Mouse (Mus musculus) forebrain, embryonic 14.5 days (tissue): Measurements from ENCODE around the gene Slc27a1. TPM values are rescaled to one million over a fixed set of nuclear protein-coding genes. Genes with fewer than 3 reads are reported as not detected.

Experiments used
- ATAC-seq: fragments of 200-750 bp; cut with Nextera tagmentation; 2 replicates; pipeline ENCODE4 v1.8.0; 2017; ENCODE audit warnings: mild to moderate bottlenecking, moderate library complexity
- DNase-seq: peaks from one replicate; pipeline ENCODE4 v3.0.0-alpha.2; 2015; ENCODE audit warnings: low spot score
- H3K27ac ChIP-seq: fragments of 300-500 bp; sonication (generic); 2 replicates; pipeline ENCODE4 v1.5.1; 2014; ENCODE audit warnings: low read depth, mild to moderate bottlenecking, control low read depth, low read length, moderate library complexity
- H3K27me3 ChIP-seq: fragments of 300-500 bp; sonication (generic); replicated peaks from 2 replicates; pipeline ENCODE4 v1.6.1; 2014; ENCODE audit warnings: low read length, control low read depth, mixed read lengths; ENCODE audit not compliant: control insufficient read depth, insufficient read depth
- H3K36me3 ChIP-seq: fragments of 300-500 bp; sonication (generic); 2 replicates; pipeline ENCODE4 v1.6.1; 2014; ENCODE audit warnings: low read length, control low read depth; ENCODE audit not compliant: control insufficient read depth, insufficient read depth
- H3K4me1 ChIP-seq: fragments of 300-500 bp; sonication (generic); 2 replicates; pipeline ENCODE4 v1.6.1; 2014; ENCODE audit warnings: antibody characterized with exemption, low read length, control low read depth; ENCODE audit not compliant: control insufficient read depth, insufficient read depth
- H3K4me2 ChIP-seq: fragments of 300-500 bp; sonication (generic); 2 replicates; pipeline ENCODE4 v1.6.1; 2014; ENCODE audit warnings: mild to moderate bottlenecking, control low read depth, low read length
- H3K4me3 ChIP-seq: fragments of 300-500 bp; sonication (generic); 2 replicates; pipeline ENCODE4 v1.5.1; 2014; ENCODE audit warnings: low read depth, low read length, control low read depth
- H3K9ac ChIP-seq: fragments of 300-500 bp; sonication (generic); 2 replicates; pipeline ENCODE4 v1.6.1; 2014; ENCODE audit warnings: mild to moderate bottlenecking, low read length, control low read depth, moderate library complexity
- H3K9me3 ChIP-seq: fragments of 300-500 bp; sonication (generic); replicated peaks from 2 replicates; pipeline ENCODE4 v1.6.1; 2016; ENCODE audit warnings: low read length, control low read depth, mixed read lengths; ENCODE audit not compliant: control insufficient read depth
- WGBS: fragments of 180-500 bp; shearing (Covaris S2); extraction: QIAGEN DNeasy Blood & Tissue Kit; methylation state at CpG from one replicate; pipeline ENCODE4 v1.1.7; 2014; 5-methylcytosine and 5-hydroxymethylcytosine counted together
- polyA plus RNA-seq: library from polyadenylated mRNA; unstranded; fragments of >200 nt; fragmentation: Nextera tagmentation; extraction: Ambion mirVana; gene quantifications from 2 replicates; pipeline ENCODE4 v1.2.1, GENCODE M21; 2014

The Slc27a1 gene
- polyA plus RNA-seq, 1 experiment from 2014 or later, result 25.8 TPM

DNA sequence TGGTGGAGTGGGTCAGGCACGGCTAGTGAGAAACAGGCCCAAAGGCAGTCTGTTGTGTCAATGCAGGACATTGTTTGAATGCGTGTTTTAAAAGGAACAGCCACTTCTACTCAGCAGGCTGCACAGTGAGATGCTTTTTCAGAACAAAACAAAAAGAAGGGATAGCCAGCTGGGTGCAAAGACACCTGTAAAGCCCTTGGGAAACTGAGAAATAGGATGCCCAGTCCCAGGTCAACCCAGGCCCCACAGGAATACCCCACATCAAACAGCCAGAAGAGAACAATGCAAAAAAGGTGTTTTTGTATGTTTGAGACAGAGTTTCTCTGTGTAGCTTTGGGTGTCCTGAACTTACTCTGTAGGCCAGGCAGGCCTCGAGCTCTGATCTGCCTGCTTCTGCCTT is 20.1 kb downstream of the Slc27a1 start:
- Histone ChIP-seq H3K4me1 (peaks cover 14% of the 10 kb centered on the region), H3K4me3 (no peak overlapping the region), H3K9ac (no peak overlapping the region), H3K4me2 (no peak overlapping the region), H3K27ac (no peak overlapping the region), H3K9me3 (no peaks in the 10 kb centered on the region), H3K27me3 (no peaks in the 10 kb centered on the region), H3K36me3 (peaks cover 35% of the 10 kb centered on the region)
- DNase-seq (no peak), ATAC-seq (no peak)
- 62% methylated on average over 3 of the region's 3 CpGs for WGBS

DNA sequence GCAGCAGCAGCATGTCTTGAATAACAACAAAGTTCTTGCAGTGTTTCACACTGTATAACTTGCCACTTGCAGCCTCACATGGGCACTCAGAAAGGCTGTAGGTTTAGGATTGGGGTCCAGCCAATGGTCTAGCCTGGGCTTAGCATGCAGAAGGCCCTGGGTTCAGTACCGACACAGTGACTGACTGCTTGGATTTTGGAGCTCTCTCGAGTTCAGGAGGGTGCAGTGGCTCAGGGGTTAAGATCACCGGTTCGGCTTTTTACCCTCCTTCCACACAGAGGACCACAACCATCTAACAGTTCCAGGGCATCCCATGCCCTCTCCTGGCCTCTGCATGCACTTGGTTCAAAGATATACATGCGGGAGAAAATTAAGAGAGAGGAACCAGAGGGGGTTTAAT is 22.3 kb downstream of the Slc27a1 start:
- H3K9me3 ChIP-seq, result no peaks in the 10 kb centered on the region
- ATAC-seq (no peak), DNase-seq (no peak)
- peaks cover 14% of the 10 kb centered on the region for H3K4me1 ChIP-seq
- peak overlapping the region; percentile 62 for H3K4me3 ChIP-seq
- peak overlapping the region; percentile 95; the same call in 1 of the 2 replicates for H3K27ac ChIP-seq
- H3K27me3 ChIP-seq, result no peaks in the 10 kb centered on the region
- H3K9ac ChIP-seq, result peak overlapping the region; percentile 93
- H3K4me2 ChIP-seq, result peak overlapping the region; percentile 96
- WGBS, result 35% methylated on average over 5 of the region's 5 CpGs
- H3K36me3 ChIP-seq, result peaks cover 22% of the 10 kb centered on the region

DNA sequence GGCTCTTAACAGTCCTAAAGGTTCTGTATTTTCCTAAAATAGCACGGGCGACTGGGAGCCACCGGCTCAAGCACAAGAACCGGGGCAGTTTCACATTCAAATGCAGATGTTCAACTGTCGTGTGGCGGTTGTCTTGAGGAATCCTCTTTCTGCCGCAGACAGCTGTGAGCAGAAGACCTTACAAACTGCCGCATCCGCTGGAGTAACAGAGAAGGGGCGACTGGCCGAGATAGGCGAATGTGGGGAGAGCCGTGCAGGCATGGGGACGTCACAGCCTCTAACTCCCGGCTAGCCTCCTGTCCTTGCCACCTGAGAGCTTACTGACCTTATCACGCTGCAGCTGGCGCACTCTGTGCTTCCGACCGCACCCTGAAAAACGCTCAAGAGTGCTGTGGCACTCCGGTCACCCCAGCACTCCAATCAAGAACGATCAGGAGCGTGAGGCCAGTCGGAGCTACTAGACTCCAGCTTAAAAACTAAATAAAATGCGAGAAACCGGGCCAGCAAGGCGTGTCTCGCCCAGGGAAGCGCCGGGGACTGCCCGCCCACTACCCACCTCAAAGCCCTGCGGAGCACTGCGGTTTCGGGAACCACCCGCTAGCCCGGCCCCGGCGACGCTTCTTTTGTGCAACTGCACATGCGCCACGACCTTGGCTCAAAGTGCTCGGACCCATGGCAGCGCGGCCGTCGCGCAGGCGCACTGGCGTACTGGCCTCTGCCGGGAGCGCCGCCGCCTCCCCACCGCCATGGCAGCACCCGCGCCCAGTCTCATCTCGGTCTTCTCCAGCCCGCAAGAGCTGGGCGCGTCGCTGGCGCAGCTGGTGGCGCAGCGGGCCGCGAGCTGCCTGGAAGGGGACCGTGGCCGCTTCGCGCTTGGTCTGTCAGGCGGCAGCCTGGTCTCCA is 23.0 kb downstream of the Slc27a1 start, which contains the start of gene Pgls:
Gene Pgls (plus strand): TSS at position 706 of the 903 bp plus-strand sequence.
- Histone ChIP-seq H3K4me1 (peaks cover 14% of the 10 kb centered on the region), H3K36me3 (peaks cover 18% of the 10 kb centered on the region; the same call in 1 of the 2 replicates), H3K4me3 (peak within 1 kb of the TSS; percentile 62), H3K4me2 (peak within 1 kb of the TSS; percentile 96), H3K27me3 (no peaks in the 10 kb centered on the region), H3K9ac (peak within 1 kb of the TSS; percentile 93), H3K9me3 (no peaks in the 10 kb centered on the region), H3K27ac (peak within 1 kb of the TSS; percentile 95)
- under 1% methylated on average over 71 of the region's 71 CpGs for WGBS
- DNase-seq (peak; percentile 95), ATAC-seq (peak; percentile 84)

DNA sequence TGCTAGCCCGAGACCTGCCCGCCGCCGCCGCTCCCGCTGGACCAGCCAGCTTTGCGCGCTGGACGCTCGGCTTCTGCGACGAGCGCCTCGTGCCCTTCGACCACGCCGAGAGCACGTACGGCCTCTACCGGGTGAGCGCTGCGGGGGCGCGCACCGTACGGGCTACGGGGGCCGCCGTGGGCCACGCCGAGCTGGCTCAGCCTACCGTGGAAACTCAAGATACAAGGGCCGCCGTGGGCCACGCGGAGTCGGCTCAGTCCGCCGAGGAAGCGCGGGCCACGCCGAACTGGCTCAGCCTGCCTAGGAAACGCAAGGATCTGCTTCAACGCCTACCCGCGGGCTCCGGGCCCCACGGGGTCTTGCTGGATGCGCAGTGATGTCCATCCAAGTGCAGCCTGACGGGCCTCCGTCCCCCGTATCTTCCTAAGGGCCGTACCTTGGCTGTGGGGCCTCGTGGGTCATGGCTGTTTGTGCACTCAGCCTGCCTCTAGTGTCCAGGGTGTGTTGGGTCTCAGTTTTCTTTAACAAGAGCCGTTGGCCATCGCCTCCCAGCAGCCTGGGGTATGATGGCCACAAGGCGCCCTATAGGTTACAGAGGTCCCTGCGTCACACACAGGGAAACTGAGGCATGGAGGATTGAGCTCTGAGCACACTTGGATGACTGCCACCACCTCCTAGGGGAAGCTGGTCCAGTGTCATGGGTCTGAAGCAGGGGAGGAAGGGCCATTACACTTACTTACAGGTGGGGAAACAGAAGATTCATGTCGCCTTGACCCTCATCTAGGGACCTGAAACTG is 23.9 kb downstream of the Slc27a1 start:
- peak; percentile 71 for ATAC-seq
- H3K9me3 ChIP-seq, result no peaks in the 10 kb centered on the region
- H3K36me3 ChIP-seq, result peaks cover 12% of the 10 kb centered on the region; the same call in 1 of the 2 replicates
- peak overlapping the region; percentile 93 for H3K9ac ChIP-seq
- WGBS, result 4% methylated on average over 60 of the region's 60 CpGs
- H3K4me3 ChIP-seq, result peak overlapping the region; percentile 62
- H3K4me1 ChIP-seq, result peaks cover 14% of the 10 kb centered on the region
- peak overlapping the region; percentile 95 for H3K27ac ChIP-seq
- peak; percentile 69 for DNase-seq
- peak overlapping the region; percentile 96 for H3K4me2 ChIP-seq
- no peaks in the 10 kb centered on the region for H3K27me3 ChIP-seq

DNA sequence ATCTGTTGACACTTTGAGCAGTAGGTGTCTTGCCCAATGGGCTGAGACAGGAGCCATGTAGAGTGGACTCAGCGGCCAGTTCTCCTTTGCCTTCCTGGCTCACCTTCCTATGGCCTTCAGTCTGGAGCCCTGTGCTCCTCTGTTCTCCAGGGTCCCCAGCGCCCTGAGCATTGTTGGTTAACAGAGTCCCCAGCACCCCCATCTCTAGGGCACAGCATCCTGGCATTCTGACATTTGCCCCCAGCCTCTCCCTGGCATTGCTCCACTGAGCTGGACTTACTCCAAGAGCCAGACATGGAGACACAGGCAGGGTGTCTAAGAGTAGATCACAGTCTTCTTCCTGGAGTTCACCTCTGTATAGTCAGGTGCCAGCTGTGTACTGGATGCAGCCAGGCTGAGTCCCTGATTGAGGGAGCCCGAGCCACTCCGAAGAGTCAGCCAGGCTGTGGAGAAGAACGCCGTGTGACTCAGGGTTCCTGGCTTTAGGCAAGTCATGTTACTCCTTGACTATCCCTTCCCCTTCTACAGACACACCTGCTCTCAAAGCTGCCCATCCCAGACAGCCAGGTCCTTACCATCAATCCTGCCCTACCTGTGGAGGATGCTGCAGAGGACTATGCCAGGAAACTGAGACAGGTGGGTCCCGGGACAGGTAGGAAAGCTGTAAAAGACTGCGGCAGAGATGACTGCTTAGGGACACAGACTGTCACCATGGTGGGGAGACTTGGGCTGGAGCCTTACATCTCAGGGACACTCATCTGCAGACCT is 25.1 kb downstream of the Slc27a1 start:
- Histone ChIP-seq H3K27me3 (no peaks in the 10 kb centered on the region), H3K4me1 (peaks cover 14% of the 10 kb centered on the region), H3K9ac (no peak overlapping the region; the same call in 1 of the 2 replicates), H3K4me2 (no peak overlapping the region), H3K9me3 (no peaks in the 10 kb centered on the region), H3K4me3 (no peak overlapping the region), H3K36me3 (0 out of 2 replicates have a peak, but pooled peaks cover 12% of the 10 kb centered on the region), H3K27ac (no peak overlapping the region)
- WGBS, result 94% methylated on average over 8 of the region's 8 CpGs
- no peak for DNase-seq
- no peak for ATAC-seq

DNA sequence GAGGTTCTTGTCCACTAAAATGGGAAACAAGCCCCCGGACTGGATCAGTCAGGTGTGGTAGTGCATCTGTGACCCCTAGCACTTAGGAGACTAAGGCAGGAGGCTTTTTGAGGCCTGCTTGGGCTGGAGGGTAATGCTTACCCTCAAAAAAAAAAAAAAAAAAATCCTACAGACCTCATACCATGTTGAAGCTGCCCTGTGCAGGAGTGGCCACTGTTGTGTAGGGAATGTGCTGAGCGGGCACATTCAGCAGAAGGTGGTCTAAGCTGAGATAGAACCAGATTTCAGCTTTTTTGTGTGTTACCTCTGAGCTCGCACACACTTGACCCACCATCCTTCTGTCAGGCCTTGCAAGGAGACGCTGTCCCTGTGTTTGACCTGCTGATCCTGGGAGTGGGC is 25.6 kb downstream of the Slc27a1 start:
- 94% methylated on average over 4 of the region's 4 CpGs for WGBS
- no peak overlapping the region for H3K9ac ChIP-seq

DNA sequence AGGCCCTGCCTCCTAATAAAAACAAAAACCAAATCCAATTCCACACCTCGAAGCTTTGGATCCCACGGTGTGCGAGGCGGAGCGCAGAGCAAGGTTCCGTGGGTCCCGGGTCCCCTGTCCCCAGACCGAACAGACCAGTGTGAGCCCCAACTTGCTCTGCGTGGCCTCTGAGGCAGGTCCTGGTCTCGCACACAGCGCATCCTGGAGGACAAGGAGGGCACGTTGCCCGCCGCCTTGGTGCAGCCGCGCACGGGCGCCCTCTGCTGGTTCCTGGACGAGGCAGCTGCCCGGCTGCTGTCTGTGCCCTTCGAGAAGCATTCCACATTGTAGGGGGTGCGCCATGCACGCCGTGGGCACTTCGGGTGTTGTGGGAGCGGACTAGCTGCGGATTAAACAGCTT is 27.2 kb downstream of the Slc27a1 start:
- Histone ChIP-seq H3K36me3 (0 out of 2 replicates have a peak, but pooled peaks cover 12% of the 10 kb centered on the region), H3K4me3 (no peak overlapping the region), H3K27me3 (peaks cover 5% of the 10 kb centered on the region; the same call in 1 of the 2 replicates), H3K27ac (no peak overlapping the region), H3K4me1 (peaks cover 14% of the 10 kb centered on the region), H3K9ac (no peak overlapping the region), H3K9me3 (no peaks in the 10 kb centered on the region), H3K4me2 (no peak overlapping the region; the same call in 1 of the 2 replicates)
- WGBS, result 5% methylated on average over 27 of the region's 27 CpGs
- DNase-seq (peak; percentile 86), ATAC-seq (peak; percentile 45)

More for the DNA sequence above, 25.6 kb downstream of the Slc27a1 start:
- H3K36me3 ChIP-seq, result 0 out of 2 replicates have a peak, but pooled peaks cover 12% of the 10 kb centered on the region
- DNase-seq (no peak), ATAC-seq (no peak)
- peaks cover 14% of the 10 kb centered on the region for H3K4me1 ChIP-seq
- H3K27me3 ChIP-seq, result no peaks in the 10 kb centered on the region
- H3K4me2 ChIP-seq, result no peak overlapping the region
- H3K4me3 ChIP-seq, result no peak overlapping the region
- H3K9me3 ChIP-seq, result no peaks in the 10 kb centered on the region
- H3K27ac ChIP-seq, result no peak overlapping the region

DNA sequence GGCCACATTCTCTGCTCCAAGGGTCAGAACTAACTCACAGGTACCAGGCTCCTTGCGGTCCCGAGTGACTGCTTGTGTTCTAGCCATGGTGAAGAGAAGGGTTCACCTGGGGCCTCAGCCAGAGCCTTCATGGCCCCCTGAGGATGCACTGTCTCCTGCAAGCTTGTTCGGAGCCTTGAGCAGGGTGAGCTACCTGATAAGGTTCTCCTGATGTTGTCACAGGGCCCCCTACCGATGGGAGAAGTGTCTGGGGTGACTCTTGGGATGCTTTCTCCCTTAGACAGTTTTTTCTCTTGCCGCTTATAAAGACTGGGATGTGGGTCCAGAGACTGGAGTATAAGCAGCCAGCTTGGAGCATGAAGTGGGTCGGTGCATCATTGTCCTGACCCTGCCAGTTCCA is 27.7 kb downstream of the Slc27a1 start:
- Histone ChIP-seq H3K4me3 (no peak overlapping the region), H3K4me1 (peaks cover 9% of the 10 kb centered on the region), H3K4me2 (no peak overlapping the region; the same call in 1 of the 2 replicates), H3K9me3 (no peaks in the 10 kb centered on the region), H3K36me3 (0 out of 2 replicates have a peak, but pooled peaks cover 12% of the 10 kb centered on the region), H3K27ac (no peak overlapping the region), H3K9ac (no peak overlapping the region), H3K27me3 (peaks cover 8% of the 10 kb centered on the region; the same call in 1 of the 2 replicates)
- ATAC-seq, result no peak
- 56% methylated on average over 6 of the region's 6 CpGs for WGBS
- DNase-seq, result no peak
